Mouse (Mus musculus) liver, embryonic 12.5 days (tissue): ENCODE results near the gene Adcy1. TPM values are rescaled to one million over a fixed set of nuclear protein-coding genes. Genes with fewer than 3 reads are reported as not detected.

Experiments used
- ATAC-seq: fragments of 200-750 bp; cut with Nextera tagmentation; 2 replicates; pipeline ENCODE4 v1.8.0; 2017; ENCODE audit warnings: moderate number of reproducible peaks, mild to moderate bottlenecking, moderate library complexity
- H3K27ac ChIP-seq: fragments of 300-500 bp; sonication (generic); 2 replicates; pipeline ENCODE4 v1.5.1; 2016; ENCODE audit warnings: mild to moderate bottlenecking
- H3K27me3 ChIP-seq: fragments of 300-500 bp; sonication (generic); replicated peaks from 2 replicates; pipeline ENCODE4 v1.6.1; 2016; ENCODE audit warnings: mild to moderate bottlenecking, moderate library complexity
- H3K36me3 ChIP-seq: fragments of 300-500 bp; sonication (generic); 2 replicates; pipeline ENCODE4 v1.6.1; 2016; ENCODE audit warnings: mild to moderate bottlenecking, moderate library complexity
- H3K4me1 ChIP-seq: fragments of 300-500 bp; sonication (generic); 2 replicates; pipeline ENCODE4 v1.6.1; 2016
- H3K4me2 ChIP-seq: fragments of 300-500 bp; sonication (generic); 2 replicates; pipeline ENCODE4 v1.6.1; 2016; ENCODE audit warnings: mild to moderate bottlenecking, moderate library complexity
- H3K4me3 ChIP-seq: fragments of 300-500 bp; sonication (generic); 2 replicates; pipeline ENCODE4 v1.5.1; 2016; ENCODE audit warnings: mild to moderate bottlenecking, moderate library complexity
- H3K9ac ChIP-seq: fragments of 300-500 bp; sonication (generic); 2 replicates; pipeline ENCODE4 v1.6.1; 2016; ENCODE audit warnings: mild to moderate bottlenecking, moderate library complexity
- H3K9me3 ChIP-seq: fragments of 300-500 bp; sonication (generic); replicated peaks from 2 replicates; pipeline ENCODE4 v1.6.1; 2016; ENCODE audit warnings: mild to moderate bottlenecking, moderate library complexity
- WGBS: fragments of 180-500 bp; shearing (Covaris S2); methylation state at CpG from one replicate; pipeline ENCODE4 v1.1.7; 2016; ENCODE audit not compliant: insufficient replicate concordance; 5-methylcytosine and 5-hydroxymethylcytosine counted together
- polyA plus RNA-seq: library from polyadenylated mRNA; unstranded; fragments of >200 nt; fragmentation: Nextera tagmentation; extraction: Ambion mirVana; gene quantifications from 2 replicates; pipeline ENCODE4 v1.2.1, GENCODE M21; 2016

The Adcy1 gene
- polyA plus RNA-seq, 1 experiment from 2014 or later, result 0.30 TPM

GRCm38 (mm10) chr11:7073556-7073955 is 10.3 kb downstream of the Adcy1 start:
- 60% methylated on average over 3 of the region's 3 CpGs for WGBS
- Histone ChIP-seq H3K27me3 (no peaks in the 10 kb centered on the region), H3K36me3 (no peaks in the 10 kb centered on the region), H3K9me3 (no peaks in the 10 kb centered on the region), H3K9ac (no peak overlapping the region), H3K4me3 (no peak overlapping the region), H3K4me1 (no peaks in the 10 kb centered on the region), H3K27ac (no peak overlapping the region), H3K4me2 (no peak overlapping the region)
- ATAC-seq, result no peak

- Histone ChIP-seq H3K27ac (no peak overlapping the region), H3K27me3 (no peaks in the 10 kb centered on the region), H3K36me3 (no peaks in the 10 kb centered on the region), H3K9ac (no peak overlapping the region), H3K4me3 (no peak overlapping the region), H3K9me3 (no peaks in the 10 kb centered on the region), H3K4me2 (no peak overlapping the region), H3K4me1 (no peaks in the 10 kb centered on the region)
- no peak for ATAC-seq
- 60% methylated on average over 3 of the region's 3 CpGs for WGBS
Observed at GRCm38 (mm10) chr11:7076510-7076909, 13.2 kb downstream of the Adcy1 start.

DNA sequence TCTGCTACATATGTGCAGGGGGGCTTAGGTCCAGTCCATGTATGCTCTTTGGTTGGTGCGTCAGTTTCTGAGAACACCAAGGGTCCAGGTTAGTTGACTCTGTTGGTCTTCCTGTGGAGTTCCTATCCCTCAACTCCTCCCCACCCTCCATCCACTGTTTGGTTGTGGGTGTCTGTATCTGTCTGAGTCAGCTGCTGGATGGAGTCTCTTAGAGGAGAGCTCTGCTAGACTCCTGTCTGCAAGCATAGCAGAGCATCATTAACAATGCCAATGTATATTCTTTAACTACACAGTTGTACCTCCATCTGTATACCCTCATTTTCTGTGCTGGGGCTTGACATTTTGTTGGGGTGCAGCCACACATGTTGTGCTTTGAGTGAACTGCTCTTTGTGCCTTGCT is 18.6 kb downstream of the Adcy1 start:
- ATAC-seq, result no peak
- WGBS, result 57% methylated on average over 1 of the region's 1 CpGs
- no peak overlapping the region for H3K9ac ChIP-seq

DNA sequence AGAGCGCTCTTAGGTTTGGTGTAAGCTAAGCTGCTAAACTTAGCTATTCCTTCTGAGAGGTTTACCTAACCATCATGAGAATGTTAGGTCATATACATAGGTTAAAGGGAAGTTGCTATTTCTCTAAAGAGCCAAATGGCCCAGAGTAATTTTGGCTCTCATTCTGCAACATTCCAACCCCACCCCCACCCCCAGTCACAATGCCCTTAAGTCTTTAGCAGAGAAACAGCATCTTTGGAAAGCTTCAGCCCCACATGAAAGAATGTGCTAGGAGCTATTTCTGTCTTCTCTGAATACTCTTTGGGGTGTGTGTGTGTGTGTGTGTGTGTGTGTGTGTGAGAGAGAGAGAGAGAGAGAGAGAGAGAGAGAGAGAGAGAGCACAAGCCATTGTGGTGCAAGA is 20.6 kb downstream of the Adcy1 start:
- Histone ChIP-seq H3K4me2 (no peak overlapping the region), H3K4me1 (no peaks in the 10 kb centered on the region), H3K9ac (no peak overlapping the region), H3K36me3 (no peaks in the 10 kb centered on the region), H3K27ac (no peak overlapping the region), H3K27me3 (no peaks in the 10 kb centered on the region), H3K4me3 (no peak overlapping the region), H3K9me3 (no peaks in the 10 kb centered on the region)
- no peak for ATAC-seq
- WGBS, result 77% methylated on average over 1 of the region's 1 CpGs

More for the DNA sequence above, 18.6 kb downstream of the Adcy1 start:
- no peak overlapping the region for H3K4me2 ChIP-seq
- no peak overlapping the region for H3K4me3 ChIP-seq
- H3K4me1 ChIP-seq, result no peaks in the 10 kb centered on the region
- no peak overlapping the region for H3K27ac ChIP-seq
- no peaks in the 10 kb centered on the region for H3K27me3 ChIP-seq
- no peaks in the 10 kb centered on the region for H3K36me3 ChIP-seq
- H3K9me3 ChIP-seq, result no peaks in the 10 kb centered on the region

DNA sequence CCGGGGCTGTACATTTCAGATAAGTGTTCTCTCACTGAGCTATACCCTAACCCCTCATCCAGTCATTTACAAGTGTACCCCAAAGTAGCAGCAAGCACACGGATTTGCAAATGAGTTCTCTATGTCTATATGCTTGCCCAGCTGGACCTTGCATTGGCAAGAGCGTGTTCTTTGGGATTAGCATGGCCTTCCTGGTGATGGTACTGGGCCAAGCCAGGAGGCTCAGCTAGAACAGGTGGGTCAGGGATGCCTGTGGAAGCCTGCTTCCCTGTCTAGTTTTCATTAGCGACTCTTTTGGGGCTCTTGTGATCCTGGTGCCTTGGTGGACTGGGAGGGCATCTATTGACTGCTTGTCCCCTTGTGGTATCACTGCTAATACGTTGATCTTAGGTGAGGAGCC is 21.9 kb downstream of the Adcy1 start:
- 60% methylated on average over 5 of the region's 5 CpGs for WGBS

GRCm38 (mm10) chr11:7091120-7091519 is 27.8 kb downstream of the Adcy1 start:
- H3K27ac ChIP-seq, result no peak overlapping the region
- H3K36me3 ChIP-seq, result no peaks in the 10 kb centered on the region
- H3K4me2 ChIP-seq, result no peak overlapping the region
- no peak for ATAC-seq
- no peaks in the 10 kb centered on the region for H3K4me1 ChIP-seq
- no peaks in the 10 kb centered on the region for H3K9me3 ChIP-seq
- no peak overlapping the region for H3K4me3 ChIP-seq
- H3K9ac ChIP-seq, result no peak overlapping the region
- no peaks in the 10 kb centered on the region for H3K27me3 ChIP-seq
- WGBS, result 72% methylated on average over 5 of the region's 5 CpGs

More for the DNA sequence above, 21.9 kb downstream of the Adcy1 start:
- Histone ChIP-seq H3K27ac (no peak overlapping the region), H3K27me3 (no peaks in the 10 kb centered on the region), H3K9ac (no peak overlapping the region), H3K4me2 (no peak overlapping the region), H3K9me3 (no peaks in the 10 kb centered on the region), H3K36me3 (no peaks in the 10 kb centered on the region), H3K4me3 (no peak overlapping the region), H3K4me1 (no peaks in the 10 kb centered on the region)
- ATAC-seq, result no peak

DNA sequence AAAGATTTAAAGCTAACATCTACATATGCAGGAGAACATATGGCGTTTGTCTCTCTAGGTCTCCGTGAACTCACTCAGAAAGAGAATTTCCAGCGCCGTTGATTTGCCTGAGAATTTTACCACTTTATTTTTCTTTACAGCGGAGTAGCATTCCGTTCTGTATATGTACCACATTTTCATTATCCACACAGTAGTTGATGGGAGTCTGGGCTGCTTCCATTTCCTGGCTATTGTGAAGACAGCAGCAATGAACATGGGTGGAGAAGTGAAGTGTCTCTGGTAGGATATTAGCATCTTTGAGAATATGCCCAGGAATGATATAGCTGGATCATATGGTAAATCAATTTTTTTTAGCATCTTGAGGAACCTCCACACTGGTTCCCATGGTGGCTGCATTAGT is 31.6 kb downstream of the Adcy1 start:
- no peak overlapping the region for H3K9ac ChIP-seq
- no peak overlapping the region for H3K4me3 ChIP-seq
- H3K27me3 ChIP-seq, result no peaks in the 10 kb centered on the region
- no peak for ATAC-seq
- no peak overlapping the region for H3K27ac ChIP-seq
- WGBS, result 82% methylated on average over 6 of the region's 6 CpGs
- H3K4me2 ChIP-seq, result no peak overlapping the region
- no peaks in the 10 kb centered on the region for H3K9me3 ChIP-seq
- H3K36me3 ChIP-seq, result no peaks in the 10 kb centered on the region
- no peaks in the 10 kb centered on the region for H3K4me1 ChIP-seq

GRCm38 (mm10) chr11:7101674-7102073 is 38.4 kb downstream of the Adcy1 start:
- WGBS, result 67% methylated on average over 6 of the region's 6 CpGs
- H3K27me3 ChIP-seq, result no peaks in the 10 kb centered on the region
- no peak overlapping the region for H3K4me3 ChIP-seq
- H3K9me3 ChIP-seq, result no peaks in the 10 kb centered on the region
- H3K4me2 ChIP-seq, result no peak overlapping the region
- H3K9ac ChIP-seq, result no peak overlapping the region
- H3K4me1 ChIP-seq, result no peaks in the 10 kb centered on the region
- no peak for ATAC-seq
- H3K27ac ChIP-seq, result no peak overlapping the region
- H3K36me3 ChIP-seq, result no peaks in the 10 kb centered on the region

- H3K4me3 ChIP-seq, result no peak overlapping the region
- no peak overlapping the region for H3K9ac ChIP-seq
- H3K4me1 ChIP-seq, result no peaks in the 10 kb centered on the region
- WGBS, result 57% methylated on average over 14 of the region's 14 CpGs
- no peaks in the 10 kb centered on the region for H3K36me3 ChIP-seq
- no peak overlapping the region for H3K4me2 ChIP-seq
- ATAC-seq, result no peak
- no peak overlapping the region for H3K27ac ChIP-seq
- no peaks in the 10 kb centered on the region for H3K9me3 ChIP-seq
- H3K27me3 ChIP-seq, result no peaks in the 10 kb centered on the region
Observed at GRCm38 (mm10) chr11:7102256-7103194, 39.2 kb downstream of the Adcy1 start.

GRCm38 (mm10) chr11:7105337-7105736 is 42.0 kb downstream of the Adcy1 start:
- ATAC-seq, result no peak
- WGBS, result 69% methylated on average over 8 of the region's 8 CpGs
- H3K4me2 ChIP-seq, result no peak overlapping the region
- no peaks in the 10 kb centered on the region for H3K27me3 ChIP-seq
- H3K4me1 ChIP-seq, result no peaks in the 10 kb centered on the region
- no peak overlapping the region for H3K9ac ChIP-seq
- H3K27ac ChIP-seq, result no peak overlapping the region
- H3K9me3 ChIP-seq, result no peaks in the 10 kb centered on the region
- H3K36me3 ChIP-seq, result no peaks in the 10 kb centered on the region
- no peak overlapping the region for H3K4me3 ChIP-seq

- Histone ChIP-seq H3K9ac (no peak overlapping the region), H3K36me3 (no peaks in the 10 kb centered on the region), H3K9me3 (no peaks in the 10 kb centered on the region), H3K4me3 (no peak overlapping the region), H3K4me2 (no peak overlapping the region), H3K27me3 (no peaks in the 10 kb centered on the region), H3K27ac (no peak overlapping the region), H3K4me1 (no peaks in the 10 kb centered on the region)
- 60% methylated on average over 4 of the region's 4 CpGs for WGBS
- ATAC-seq, result no peak
Observed at GRCm38 (mm10) chr11:7109131-7109530, 45.8 kb downstream of the Adcy1 start.

DNA sequence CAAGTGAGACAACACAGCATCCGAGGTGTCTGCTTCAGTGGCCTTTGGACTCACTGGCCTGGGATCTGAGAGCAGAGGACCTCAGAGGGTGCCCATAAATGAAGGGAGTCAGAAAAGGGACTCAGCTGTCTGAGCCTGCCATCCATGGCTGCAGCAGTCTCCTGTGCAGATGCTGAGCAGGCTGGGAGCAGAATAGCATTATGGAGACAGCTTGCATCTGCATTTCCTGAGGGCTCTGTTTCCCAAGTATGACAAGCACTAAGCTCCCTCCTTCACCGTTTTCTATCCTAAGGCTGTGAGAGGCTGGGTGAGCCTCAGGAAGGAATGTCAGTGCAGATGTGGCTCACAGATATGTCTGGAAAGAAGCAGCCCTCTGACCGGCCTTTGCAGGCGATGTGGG is 49.8 kb downstream of the Adcy1 start:
- H3K27me3 ChIP-seq, result no peaks in the 10 kb centered on the region
- H3K9ac ChIP-seq, result no peak overlapping the region
- H3K36me3 ChIP-seq, result no peaks in the 10 kb centered on the region
- no peak overlapping the region for H3K4me3 ChIP-seq
- no peak for ATAC-seq
- H3K9me3 ChIP-seq, result no peaks in the 10 kb centered on the region
- H3K4me1 ChIP-seq, result no peaks in the 10 kb centered on the region
- no peak overlapping the region for H3K4me2 ChIP-seq
- 61% methylated on average over 4 of the region's 4 CpGs for WGBS
- H3K27ac ChIP-seq, result no peak overlapping the region

DNA sequence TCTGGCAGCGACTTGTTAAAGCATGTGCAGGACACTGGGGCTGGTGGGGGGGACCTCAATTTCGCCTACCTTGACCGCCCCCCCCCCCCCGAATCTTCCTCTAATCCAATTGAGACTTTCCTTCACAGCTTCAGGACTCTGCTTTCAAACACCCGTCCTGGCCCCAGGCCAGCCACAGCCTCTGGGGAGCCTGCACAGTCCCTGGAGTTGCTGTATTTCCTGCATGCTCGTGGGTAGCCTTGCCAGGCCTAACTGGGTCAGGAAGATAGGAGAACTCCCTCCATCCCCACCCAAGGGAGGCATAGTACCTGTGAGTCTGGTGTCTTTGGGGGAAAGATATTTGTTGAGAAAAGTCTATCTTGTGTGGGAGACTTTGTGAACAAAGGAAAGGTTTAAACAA is 50.4 kb downstream of the Adcy1 start:
- Histone ChIP-seq H3K27me3 (no peaks in the 10 kb centered on the region), H3K9ac (no peak overlapping the region), H3K9me3 (no peaks in the 10 kb centered on the region), H3K4me2 (no peak overlapping the region), H3K4me3 (no peak overlapping the region), H3K36me3 (no peaks in the 10 kb centered on the region), H3K27ac (no peak overlapping the region), H3K4me1 (no peaks in the 10 kb centered on the region)
- ATAC-seq, result no peak
- WGBS, result 21% methylated on average over 6 of the region's 6 CpGs
